Mouse (Mus musculus) CH12.LX (cell line): ENCODE measurements around the gene Smarca4. TPM values are rescaled to one million over a fixed set of nuclear protein-coding genes. Genes with fewer than 3 reads are reported as not detected.

Source experiments
- DNase-seq: peaks from one replicate; pipeline ENCODE4 v3.0.0-alpha.2; 2013; ENCODE audit errors: extremely low read depth
- H3K27ac ChIP-seq: 2 replicates; pipeline ENCODE4 v1.5.1; 2012; ENCODE audit warnings: low read depth, mild to moderate bottlenecking, control low read depth, moderate library complexity; ENCODE audit not compliant: insufficient read depth
- H3K27me3 ChIP-seq: replicated peaks from 2 replicates; pipeline ENCODE3; 2012; ENCODE audit warnings: inconsistent platforms
- H3K36me3 ChIP-seq, 2 experiments: replicated peaks in 1 of 2; 2 replicates each; pipeline versions ENCODE3 to v1.6.1; 2012; ENCODE audit warnings: inconsistent platforms in 1 of 2, low read length in 1 of 2, mild to moderate bottlenecking in 1 of 2, mixed read lengths in 1 of 2, moderate library complexity in 1 of 2; ENCODE audit not compliant: control insufficient read depth in 1 of 2, insufficient read depth in 1 of 2
- H3K4me1 ChIP-seq, 2 experiments: 2 replicates each; pipeline ENCODE4 v1.6.1; 2012; ENCODE audit warnings: inconsistent platforms in 1 of 2, moderate library complexity in 1 of 2; ENCODE audit not compliant: insufficient read depth in 2 of 2, control insufficient read depth in 1 of 2
- H3K4me2 ChIP-seq: 2 replicates; pipeline ENCODE4 v1.6.1; 2012; ENCODE audit warnings: low read depth, mild to moderate bottlenecking, control low read depth; ENCODE audit not compliant: poor library complexity, insufficient read depth, severe bottlenecking
- H3K4me3 ChIP-seq, 3 experiments: fragments of 150-350 bp in 1 of 3; sonication (generic) in 1 of 3; replicated peaks in 1 of 3; 2 replicates each; pipeline versions ENCODE3 to v1.5.1; 2011 to 2012; ENCODE audit warnings: low read depth in 2 of 3, low read length in 2 of 3, mild to moderate bottlenecking in 2 of 3, moderate library complexity in 2 of 3, control low read depth in 1 of 3, improper control_type of control experiment in 1 of 3, inconsistent platforms in 1 of 3, mixed read lengths in 1 of 3; ENCODE audit not compliant: poor library complexity in 1 of 3
- H3K79me2 ChIP-seq: replicated peaks from 2 replicates; pipeline ENCODE4 v1.6.1; 2012; ENCODE audit warnings: mild to moderate bottlenecking, moderate library complexity; ENCODE audit not compliant: control insufficient read depth, poor library complexity, insufficient read depth, severe bottlenecking; ENCODE audit errors: extremely low read depth
- H3K9ac ChIP-seq: 2 replicates; pipeline ENCODE4 v1.6.1; 2012; ENCODE audit warnings: low read depth, mild to moderate bottlenecking, control low read depth, moderate library complexity; ENCODE audit not compliant: insufficient read depth
- H3K9me3 ChIP-seq: replicated peaks from 2 replicates; pipeline ENCODE3; 2012; ENCODE audit warnings: low read length, inconsistent platforms, mixed read lengths
- CTCF ChIP-seq, 2 experiments: IDR thresholded peaks in 1 of 2; conservative IDR thresholded peaks in 1 of 2; 2 replicates each; pipeline ENCODE4 v1.5.1; 2011 to 2012; ENCODE audit warnings: low read depth in 2 of 2, low read length in 2 of 2, improper control_type of control experiment in 1 of 2, inconsistent platforms in 1 of 2, mild to moderate bottlenecking in 1 of 2, moderate library complexity in 1 of 2
- E2F4 ChIP-seq: IDR thresholded peaks from 2 replicates; pipeline ENCODE4 v1.6.1; 2011; ENCODE audit warnings: low read depth, low read length, improper control_type of control experiment; ENCODE audit not compliant: insufficient replicate concordance
- ELF1 ChIP-seq: IDR thresholded peaks from 2 replicates; pipeline ENCODE4 v1.6.1; 2014; ENCODE audit warnings: low read depth, mild to moderate bottlenecking, inconsistent platforms, low read length, improper control_type of control experiment
- ETS1 ChIP-seq: conservative IDR thresholded peaks from 2 replicates; pipeline ENCODE4 v1.6.1; 2012; ENCODE audit warnings: low read depth, mild to moderate bottlenecking, inconsistent platforms, low read length, improper control_type of control experiment, moderate library complexity
- GABPA ChIP-seq: IDR thresholded peaks from 2 replicates; pipeline ENCODE4 v1.6.1; 2012; ENCODE audit warnings: low read depth, low read length, improper control_type of control experiment, inconsistent platforms; ENCODE audit not compliant: insufficient replicate concordance
- HCFC1 ChIP-seq: IDR thresholded peaks from 2 replicates; pipeline ENCODE4 v1.6.1; 2012; ENCODE audit warnings: low read depth, mild to moderate bottlenecking, inconsistent platforms, low read length, improper control_type of control experiment
- JUN ChIP-seq: IDR thresholded peaks from 2 replicates; pipeline ENCODE4 v1.6.1; 2011; ENCODE audit warnings: low read depth, mild to moderate bottlenecking, low read length, improper control_type of control experiment, moderate library complexity; ENCODE audit not compliant: insufficient read depth
- JUND ChIP-seq: conservative IDR thresholded peaks from 2 replicates; pipeline ENCODE4 v1.6.1; 2011; ENCODE audit warnings: low read depth, low read length, improper control_type of control experiment
- MEF2A ChIP-seq: IDR thresholded peaks from 2 replicates; pipeline ENCODE4 v1.6.1; 2014; ENCODE audit warnings: low read depth, mild to moderate bottlenecking, inconsistent platforms, low read length, improper control_type of control experiment, borderline replicate concordance
- MXI1 ChIP-seq: IDR thresholded peaks from 2 replicates; pipeline ENCODE4 v1.6.1; 2011; ENCODE audit warnings: mild to moderate bottlenecking, low read depth, low read length, improper control_type of control experiment
- MYC ChIP-seq: IDR thresholded peaks from 2 replicates; pipeline ENCODE4 v1.6.1; 2011; ENCODE audit warnings: low read depth, mild to moderate bottlenecking, improper control_type of control experiment, low read length
- NELFE ChIP-seq: IDR thresholded peaks from 2 replicates; pipeline ENCODE4 v1.6.1; 2011; ENCODE audit warnings: low read depth, low read length, improper control_type of control experiment
- POLR2A ChIP-seq: IDR thresholded peaks from 2 replicates; pipeline ENCODE4 v1.6.1; 2011; ENCODE audit warnings: low read depth, mild to moderate bottlenecking, improper control_type of control experiment, low read length
- SMC3 ChIP-seq: IDR thresholded peaks from 2 replicates; pipeline ENCODE4 v1.6.1; 2011; ENCODE audit warnings: low read depth, low read length, improper control_type of control experiment
- USF1 ChIP-seq: IDR thresholded peaks from 2 replicates; pipeline ENCODE4 v1.6.1; 2014; ENCODE audit warnings: low read depth, mild to moderate bottlenecking, inconsistent platforms, low read length, improper control_type of control experiment
- USF2 ChIP-seq: conservative IDR thresholded peaks from 2 replicates; pipeline ENCODE4 v1.6.1; 2011; ENCODE audit warnings: low read depth, low read length, improper control_type of control experiment
- ZNF384 ChIP-seq: IDR thresholded peaks from 2 replicates; pipeline ENCODE4 v1.6.1; 2012; ENCODE audit warnings: low read depth, low read length, improper control_type of control experiment, inconsistent platforms
- dilution Hi-C: fragments of 300-500 bp; cut with MboI; formaldehyde crosslinking; loops from 2 replicates; pipeline ENCODE4 v1.14.3; 2020; ENCODE audit warnings: low sequenced_read_pairs; ENCODE audit not compliant: extremely low pct_unique_long_range_greater_than_20kb, extremely low pct_ligation_motif_present
- in situ Hi-C: fragments of 300-500 bp; cut with MboI; formaldehyde crosslinking; loops from 3 replicates; pipeline ENCODE4 v1.14.3; 2019; ENCODE audit warnings: low sequenced_read_pairs, low pct_ligation_motif_present, low pct_unique_long_range_greater_than_20kb, mixed read lengths
- polyA plus RNA-seq: library from polyadenylated mRNA; unstranded; fragments of >175 nt; gene quantifications from 2 replicates; pipeline ENCODE4 v1.2.1, GENCODE M21; 2012; ENCODE audit warnings: low read depth; ENCODE audit not compliant: insufficient read length
- total RNA-seq, 2 experiments: library from RNA; depleted of rRNA; stranded (reverse); fragments of 300-350 nt in 1 of 2; fragments of >200 nt in 1 of 2; gene quantifications; 2 replicates each; pipeline ENCODE4 v1.2.3; 2012 to 2014

Smarca4 gene
- total and polyA plus RNA-seq, 3 experiments = 33.8 to 86.2 (median 74.3) TPM

- Histone ChIP-seq H3K9ac (no peak overlapping the region), H3K79me2 (no peaks in the 10 kb centered on the region), H3K4me2 (no peak overlapping the region), H3K9me3 (no peaks in the 10 kb centered on the region), H3K4me3 (no peak overlapping the region), H3K27me3 (no peaks in the 10 kb centered on the region), H3K27ac (no peak overlapping the region), H3K36me3 (peaks cover 66 to 94% of the 10 kb centered on the region in 2 experiments), H3K4me1 (no peaks in the 10 kb centered on the region)
- in situ Hi-C loops = no loop called here
- dilution Hi-C loops = no loop called here
- no peak for DNase-seq
- TF ChIP-seq ZNF384 = no peak
- no peak for TF ChIP-seq CTCF (conservative IDR thresholded peaks at IDR 0.05 in 1 of 2, IDR thresholded peaks at IDR 0.05 in 1 of 2; ENCODE audit: low read depth in 2 of 2, low read length in 2 of 2)
- no peak for TF ChIP-seq JUND
- TF ChIP-seq HCFC1 = no peak
Observed at GRCm38 (mm10) chr9:21575253-21575652, 40.7 kb upstream of the Smarca4 start.

GRCm38 (mm10) chr9:21576286-21576685 is 39.7 kb upstream of the Smarca4 start:
- Histone ChIP-seq H3K4me3 (no peak overlapping the region), H3K4me2 (no peak overlapping the region), H3K4me1 (no peaks in the 10 kb centered on the region), H3K36me3 (peaks cover 67 to 95% of the 10 kb centered on the region in 2 experiments), H3K79me2 (no peaks in the 10 kb centered on the region), H3K27ac (no peak overlapping the region), H3K9ac (no peak overlapping the region), H3K9me3 (no peaks in the 10 kb centered on the region), H3K27me3 (no peaks in the 10 kb centered on the region)
- dilution Hi-C loops = no loop called here
- no peak for DNase-seq
- in situ Hi-C loops = no loop called here
- TF ChIP-seq USF1 = no peak
- no peak for TF ChIP-seq MXI1
- TF ChIP-seq POLR2A = no peak
- TF ChIP-seq E2F4 = no peak
- no peak for TF ChIP-seq SMC3
- TF ChIP-seq USF2 = no peak
- no peak for TF ChIP-seq ETS1
- TF ChIP-seq JUN = no peak
- TF ChIP-seq JUND = no peak
- no peak for TF ChIP-seq ELF1
- no peak for TF ChIP-seq NELFE
- TF ChIP-seq MYC = no peak
- no peak for TF ChIP-seq MEF2A
- TF ChIP-seq GABPA = no peak
